Mouse (Mus musculus) intestine, embryonic 14.5 days (tissue): ENCODE measurements around the gene Ccdc187. TPM values are rescaled to one million over a fixed set of nuclear protein-coding genes. Genes with fewer than 3 reads are reported as not detected.

Source experiments
- ATAC-seq: fragments of 200-750 bp; cut with Nextera tagmentation; replicated peaks from 2 replicates; pipeline ENCODE4 v1.8.0; 2017; ENCODE audit warnings: low read depth, moderate number of reproducible peaks, moderate TSS enrichment, moderate library complexity; ENCODE audit not compliant: low FRiP score, low TSS enrichment
- DNase-seq: peaks from one replicate; pipeline ENCODE4 v3.0.0-alpha.2; 2018; ENCODE audit warnings: low spot score
- H3K27ac ChIP-seq: fragments of 300-500 bp; sonication (generic); 2 replicates; pipeline ENCODE4 v1.5.1; 2014; ENCODE audit warnings: low read depth, mild to moderate bottlenecking, control low read depth
- H3K27me3 ChIP-seq: fragments of 300-500 bp; sonication (generic); replicated peaks from 2 replicates; pipeline ENCODE4 v1.6.1; 2014; ENCODE audit warnings: low read length, control low read depth; ENCODE audit not compliant: control insufficient read depth, insufficient read depth
- H3K36me3 ChIP-seq: fragments of 300-500 bp; sonication (generic); 2 replicates; pipeline ENCODE4 v1.6.1; 2014; ENCODE audit warnings: low read length, control low read depth; ENCODE audit not compliant: control insufficient read depth, insufficient read depth
- H3K4me1 ChIP-seq: fragments of 300-500 bp; sonication (generic); replicated peaks from 2 replicates; pipeline ENCODE4 v1.6.1; 2014; ENCODE audit warnings: low read length, control low read depth, mixed read lengths; ENCODE audit not compliant: control insufficient read depth, insufficient read depth
- H3K4me2 ChIP-seq: fragments of 300-500 bp; sonication (generic); 2 replicates; pipeline ENCODE4 v1.6.1; 2014; ENCODE audit warnings: low read length
- H3K4me3 ChIP-seq: fragments of 300-500 bp; sonication (generic); 2 replicates; pipeline ENCODE4 v1.5.1; 2014; ENCODE audit warnings: low read depth, low read length, control low read depth, mixed read lengths
- H3K9ac ChIP-seq: fragments of 300-500 bp; sonication (generic); 2 replicates; pipeline ENCODE4 v1.6.1; 2014; ENCODE audit warnings: mild to moderate bottlenecking, low read length
- H3K9me3 ChIP-seq: fragments of 300-500 bp; sonication (generic); 2 replicates; pipeline ENCODE4 v1.6.1; 2016; ENCODE audit warnings: low read length, control low read depth; ENCODE audit not compliant: control insufficient read depth
- WGBS: fragments of 180-500 bp; shearing (Covaris S2); extraction: QIAGEN DNeasy Blood & Tissue Kit; methylation state at CpG from one replicate; pipeline ENCODE4 v1.1.7; 2014; 5-methylcytosine and 5-hydroxymethylcytosine counted together
- polyA plus RNA-seq: library from polyadenylated mRNA; unstranded; fragments of >200 nt; fragmentation: Nextera tagmentation; extraction: Ambion mirVana; gene quantifications from 2 replicates; pipeline ENCODE4 v1.2.1, GENCODE M21; 2014

Gene Ccdc187
- polyA plus RNA-seq, 1 experiment from 2014 or later, result 0.50 TPM

- H3K4me1 ChIP-seq, result peaks cover 40% of the 10 kb centered on the region
- no peak overlapping the region for H3K27ac ChIP-seq
- no peak overlapping the region for H3K4me3 ChIP-seq
- WGBS, result 54% methylated on average over 2 of the region's 2 CpGs
- DNase-seq (no peak), ATAC-seq (no peak)
- no peaks in the 10 kb centered on the region for H3K27me3 ChIP-seq
- H3K36me3 ChIP-seq, result no peaks in the 10 kb centered on the region
- no peaks in the 10 kb centered on the region for H3K9me3 ChIP-seq
- H3K4me2 ChIP-seq, result no peak overlapping the region
- no peak overlapping the region for H3K9ac ChIP-seq
These were observed 18.5 kb upstream of the Ccdc187 start for GRCm38 (mm10) chr2:26312812-26313211.

GRCm38 (mm10) chr2:26311936-26312335 is 17.6 kb upstream of the Ccdc187 start:
- no peak for ATAC-seq
- H3K4me3 ChIP-seq, result no peak overlapping the region
- no peak for DNase-seq
- H3K9ac ChIP-seq, result no peak overlapping the region
- H3K36me3 ChIP-seq, result no peaks in the 10 kb centered on the region
- no peak overlapping the region for H3K4me2 ChIP-seq
- WGBS, result 68% methylated on average over 5 of the region's 5 CpGs
- peaks cover 32% of the 10 kb centered on the region for H3K4me1 ChIP-seq
- no peaks in the 10 kb centered on the region for H3K27me3 ChIP-seq
- H3K9me3 ChIP-seq, result no peaks in the 10 kb centered on the region
- no peak overlapping the region for H3K27ac ChIP-seq

GRCm38 (mm10) chr2:26309739-26310138 is 15.4 kb upstream of the Ccdc187 start:
- 11% methylated on average over 10 of the region's 10 CpGs for WGBS
- DNase-seq (no peak), ATAC-seq (peak; percentile 80)
- no peak overlapping the region for H3K4me3 ChIP-seq
- H3K9ac ChIP-seq, result no peak overlapping the region
- H3K27ac ChIP-seq, result peak overlapping the region; percentile 92
- H3K4me2 ChIP-seq, result no peak overlapping the region
- H3K9me3 ChIP-seq, result no peaks in the 10 kb centered on the region
- no peaks in the 10 kb centered on the region for H3K36me3 ChIP-seq
- H3K4me1 ChIP-seq, result peaks cover 19% of the 10 kb centered on the region
- no peaks in the 10 kb centered on the region for H3K27me3 ChIP-seq

GRCm38 (mm10) chr2:26306702-26307101 is 12.3 kb upstream of the Ccdc187 start:
- WGBS, result 91% methylated on average over 3 of the region's 3 CpGs
- H3K27me3 ChIP-seq, result no peaks in the 10 kb centered on the region
- H3K9me3 ChIP-seq, result no peaks in the 10 kb centered on the region
- no peak overlapping the region for H3K9ac ChIP-seq
- no peak overlapping the region for H3K4me2 ChIP-seq
- H3K27ac ChIP-seq, result no peak overlapping the region
- H3K4me3 ChIP-seq, result no peak overlapping the region
- DNase-seq (no peak), ATAC-seq (no peak)
- peaks cover 9% of the 10 kb centered on the region for H3K4me1 ChIP-seq
- H3K36me3 ChIP-seq, result no peaks in the 10 kb centered on the region

GRCm38 (mm10) chr2:26305555-26305954 is 11.2 kb upstream of the Ccdc187 start:
- no peak overlapping the region for H3K4me2 ChIP-seq
- ATAC-seq (no peak), DNase-seq (no peak)
- no peak overlapping the region for H3K4me3 ChIP-seq
- H3K27ac ChIP-seq, result no peak overlapping the region
- H3K27me3 ChIP-seq, result no peaks in the 10 kb centered on the region
- H3K36me3 ChIP-seq, result no peaks in the 10 kb centered on the region
- H3K4me1 ChIP-seq, result peaks cover 9% of the 10 kb centered on the region
- 72% methylated on average over 2 of the region's 2 CpGs for WGBS
- H3K9ac ChIP-seq, result no peak overlapping the region
- H3K9me3 ChIP-seq, result no peaks in the 10 kb centered on the region

- Histone ChIP-seq H3K4me3 (no peak overlapping the region), H3K9ac (no peak overlapping the region), H3K27me3 (no peaks in the 10 kb centered on the region; the same call in 1 of the 2 replicates), H3K36me3 (no peaks in the 10 kb centered on the region), H3K9me3 (no peaks in the 10 kb centered on the region), H3K4me2 (no peak overlapping the region), H3K27ac (no peak overlapping the region), H3K4me1 (peaks cover 5% of the 10 kb centered on the region)
- DNase-seq, result no peak
- WGBS, result 35% methylated on average over 1 of the region's 1 CpGs
- ATAC-seq, result no peak
These were observed 10.4 kb upstream of the Ccdc187 start for GRCm38 (mm10) chr2:26304711-26305110.

GRCm38 (mm10) chr2:26302005-26302503 is 7.7 kb upstream of the Ccdc187 start:
- peaks cover 4% of the 10 kb centered on the region for H3K4me1 ChIP-seq
- no peaks in the 10 kb centered on the region for H3K36me3 ChIP-seq
- WGBS, result 89% methylated on average over 10 of the region's 10 CpGs
- no peak overlapping the region for H3K27ac ChIP-seq
- no peaks in the 10 kb centered on the region for H3K9me3 ChIP-seq
- ATAC-seq, result no peak
- H3K27me3 ChIP-seq, result peaks cover 3% of the 10 kb centered on the region; the same call in 1 of the 2 replicates
- H3K9ac ChIP-seq, result no peak overlapping the region
- H3K4me3 ChIP-seq, result no peak overlapping the region
- no peak overlapping the region for H3K4me2 ChIP-seq
- no peak for DNase-seq

GRCm38 (mm10) chr2:26300808-26301174 is 6.4 kb upstream of the Ccdc187 start:
- 0 out of 2 replicates have a peak, but pooled peaks have one; percentile 7 for ATAC-seq
- 2% methylated on average over 3 of the region's 3 CpGs for WGBS

GRCm38 (mm10) chr2:26300161-26300807 is 5.9 kb upstream of the Ccdc187 start:
- no peaks in the 10 kb centered on the region for H3K9me3 ChIP-seq
- no peaks in the 10 kb centered on the region for H3K36me3 ChIP-seq
- H3K27me3 ChIP-seq, result peaks cover 3% of the 10 kb centered on the region; the same call in 1 of the 2 replicates
- H3K4me3 ChIP-seq, result no peak overlapping the region
- WGBS, result 43% methylated on average over 5 of the region's 5 CpGs
- H3K4me2 ChIP-seq, result no peak overlapping the region
- no peak for DNase-seq
- peak; percentile 34; the same call in 1 of the 2 replicates for ATAC-seq
- H3K27ac ChIP-seq, result no peak overlapping the region
- H3K9ac ChIP-seq, result no peak overlapping the region
- H3K4me1 ChIP-seq, result peaks cover 13% of the 10 kb centered on the region

More at GRCm38 (mm10) chr2:26300808-26301174, 6.4 kb upstream of the Ccdc187 start:
- no peaks in the 10 kb centered on the region for H3K9me3 ChIP-seq
- H3K36me3 ChIP-seq, result no peaks in the 10 kb centered on the region
- peaks cover 13% of the 10 kb centered on the region for H3K4me1 ChIP-seq
- DNase-seq, result peak; percentile 97
- H3K27ac ChIP-seq, result no peak overlapping the region
- no peak overlapping the region for H3K9ac ChIP-seq
- H3K4me3 ChIP-seq, result no peak overlapping the region
- peaks cover 3% of the 10 kb centered on the region; the same call in 1 of the 2 replicates for H3K27me3 ChIP-seq
- H3K4me2 ChIP-seq, result no peak overlapping the region
